Mouse (Mus musculus) heart, embryonic 15.5 days (tissue): ENCODE measurements around the gene Rem1. TPM values are rescaled to one million over a fixed set of nuclear protein-coding genes. Genes with fewer than 3 reads are reported as not detected.
A peak's percentile ranks its signal among the peaks of the same experiment; 100 is the strongest.

Experiments
- ATAC-seq: fragments of 200-750 bp; cut with Nextera tagmentation; replicated peaks from 2 replicates; pipeline ENCODE4 v1.8.0; 2017; ENCODE audit warnings: low read depth, moderate TSS enrichment; ENCODE audit not compliant: insufficient number of reproducible peaks, insufficient read depth, low FRiP score
- H3K27ac ChIP-seq: fragments of 300-500 bp; sonication (generic); 2 replicates; pipeline ENCODE4 v1.5.1; 2015; ENCODE audit warnings: mild to moderate bottlenecking, inconsistent platforms
- H3K27me3 ChIP-seq: fragments of 300-500 bp; sonication (generic); 2 replicates; pipeline ENCODE4 v1.6.1; 2015; ENCODE audit warnings: inconsistent platforms
- H3K36me3 ChIP-seq: fragments of 300-500 bp; sonication (generic); 2 replicates; pipeline ENCODE4 v1.6.1; 2015; ENCODE audit warnings: mild to moderate bottlenecking, inconsistent platforms
- H3K4me1 ChIP-seq: fragments of 300-500 bp; sonication (generic); replicated peaks from 2 replicates; pipeline ENCODE4 v1.6.1; 2015; ENCODE audit warnings: inconsistent platforms
- H3K4me2 ChIP-seq: fragments of 300-500 bp; sonication (generic); 2 replicates; pipeline ENCODE4 v1.6.1; 2015; ENCODE audit warnings: inconsistent platforms, mild to moderate bottlenecking, moderate library complexity
- H3K4me3 ChIP-seq: fragments of 300-500 bp; sonication (generic); 2 replicates; pipeline ENCODE4 v1.5.1; 2015; ENCODE audit warnings: mild to moderate bottlenecking, inconsistent platforms
- H3K9ac ChIP-seq: fragments of 300-500 bp; sonication (generic); 2 replicates; pipeline ENCODE4 v1.6.1; 2015; ENCODE audit warnings: mild to moderate bottlenecking, inconsistent platforms
- H3K9me3 ChIP-seq: fragments of 300-500 bp; sonication (generic); replicated peaks from 2 replicates; pipeline ENCODE4 v1.6.1; 2016; ENCODE audit warnings: inconsistent platforms
- WGBS: fragments of 180-500 bp; shearing (Covaris S2); methylation state at CpG from one replicate; pipeline ENCODE4 v1.1.7; 2015; ENCODE audit warnings: mixed read lengths; 5-methylcytosine and 5-hydroxymethylcytosine counted together
- polyA plus RNA-seq: library from polyadenylated mRNA; unstranded; fragments of >200 nt; fragmentation: Nextera tagmentation; extraction: Ambion mirVana; gene quantifications from 2 replicates; pipeline ENCODE4 v1.2.1, GENCODE M21; 2015

The Rem1 gene
- polyA plus RNA-seq, result 12.1 and 12.7 TPM in 2 replicates

DNA sequence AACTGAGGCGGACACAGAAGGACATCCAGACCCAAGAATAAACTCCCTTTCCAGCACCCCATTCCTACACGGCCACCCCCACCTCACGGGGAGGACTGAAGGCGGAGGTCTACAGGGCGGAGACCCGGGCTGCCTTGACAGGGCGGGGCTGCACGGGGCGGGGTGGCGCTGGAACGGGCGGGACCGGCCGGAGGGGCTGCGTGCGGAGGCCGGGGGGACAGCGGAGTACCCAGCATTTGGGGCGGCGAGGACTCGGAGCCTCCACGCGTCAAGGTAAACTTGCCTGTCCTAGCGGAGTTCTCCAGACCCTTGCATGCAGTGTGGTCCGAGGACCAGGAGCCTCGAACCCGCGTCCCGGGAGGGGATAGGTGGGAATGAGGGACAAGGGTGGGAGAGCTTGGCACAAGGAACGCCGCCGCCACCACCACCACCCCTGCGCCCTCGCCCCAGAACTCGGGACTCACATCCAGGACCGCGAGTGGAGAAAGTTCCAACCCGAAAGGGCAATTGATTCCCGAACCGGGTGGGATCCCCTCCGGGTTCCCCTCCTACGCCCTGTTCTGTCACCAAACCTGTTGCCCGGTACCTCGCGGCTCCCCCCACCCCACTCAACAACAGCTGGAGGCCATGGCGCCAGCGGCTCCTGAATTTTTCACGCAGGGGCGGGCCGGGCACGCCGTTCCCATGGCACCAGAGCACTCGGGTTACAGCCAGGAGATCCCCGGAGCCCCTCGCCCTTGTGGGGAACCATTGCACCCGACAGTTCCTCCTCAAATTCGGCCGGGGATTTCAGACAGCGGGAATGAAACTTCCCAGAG is at the start of gene Rem1:
TSS of gene Rem1 (plus strand) at position 178 of the 818 bp plus-strand sequence.
- Histone ChIP-seq H3K9ac (peak within 1 kb of the TSS; percentile 58), H3K27me3 (peaks cover 33% of the 10 kb centered on the region)
- WGBS, result 2% methylated on average over 59 of the region's 59 CpGs

GRCm38 (mm10) chr2:152580107-152580506 is 46.6 kb upstream of the Rem1 start, which contains the start of gene Defb19:
Defb19 (minus strand) TSS chr2:152580312.
- Histone ChIP-seq H3K36me3 (no peaks in the 10 kb centered on the region), H3K4me2 (no peak within 1 kb of the TSS), H3K9ac (no peak within 1 kb of the TSS), H3K4me3 (no peak within 1 kb of the TSS), H3K27ac (no peak within 1 kb of the TSS), H3K27me3 (no peaks in the 10 kb centered on the region), H3K4me1 (peaks cover 9% of the 10 kb centered on the region), H3K9me3 (no peaks in the 10 kb centered on the region)
- WGBS, result 52% methylated on average over 7 of the region's 7 CpGs
- no peak for ATAC-seq

More for the DNA sequence above, at the start of gene Rem1:
- ATAC-seq, result peak; percentile 77
- Histone ChIP-seq H3K4me2 (peak within 1 kb of the TSS; percentile 85), H3K9me3 (no peaks in the 10 kb centered on the region), H3K36me3 (no peaks in the 10 kb centered on the region), H3K4me3 (peak within 1 kb of the TSS; percentile 49), H3K4me1 (peaks cover 14% of the 10 kb centered on the region), H3K27ac (peak within 1 kb of the TSS; percentile 49)

GRCm38 (mm10) chr2:152580612-152581011 is 46.1 kb upstream of the Rem1 start:
- H3K4me3 ChIP-seq, result no peak overlapping the region
- no peak for ATAC-seq
- WGBS, result 55% methylated on average over 11 of the region's 11 CpGs

GRCm38 (mm10) chr2:152586926-152587560 is 39.7 kb upstream of the Rem1 start:
- Histone ChIP-seq H3K27ac (no peak overlapping the region), H3K9me3 (no peaks in the 10 kb centered on the region), H3K36me3 (no peaks in the 10 kb centered on the region), H3K27me3 (no peaks in the 10 kb centered on the region), H3K4me1 (no peaks in the 10 kb centered on the region), H3K9ac (no peak overlapping the region), H3K4me2 (no peak overlapping the region), H3K4me3 (no peak overlapping the region)
- ATAC-seq, result no peak
- WGBS, result 67% methylated on average over 4 of the region's 4 CpGs

More at GRCm38 (mm10) chr2:152580612-152581011, 46.1 kb upstream of the Rem1 start:
- H3K27ac ChIP-seq, result no peak overlapping the region
- no peaks in the 10 kb centered on the region for H3K36me3 ChIP-seq
- no peaks in the 10 kb centered on the region for H3K9me3 ChIP-seq
- H3K4me1 ChIP-seq, result peaks cover 9% of the 10 kb centered on the region
- H3K9ac ChIP-seq, result no peak overlapping the region
- H3K27me3 ChIP-seq, result no peaks in the 10 kb centered on the region
- H3K4me2 ChIP-seq, result no peak overlapping the region

DNA sequence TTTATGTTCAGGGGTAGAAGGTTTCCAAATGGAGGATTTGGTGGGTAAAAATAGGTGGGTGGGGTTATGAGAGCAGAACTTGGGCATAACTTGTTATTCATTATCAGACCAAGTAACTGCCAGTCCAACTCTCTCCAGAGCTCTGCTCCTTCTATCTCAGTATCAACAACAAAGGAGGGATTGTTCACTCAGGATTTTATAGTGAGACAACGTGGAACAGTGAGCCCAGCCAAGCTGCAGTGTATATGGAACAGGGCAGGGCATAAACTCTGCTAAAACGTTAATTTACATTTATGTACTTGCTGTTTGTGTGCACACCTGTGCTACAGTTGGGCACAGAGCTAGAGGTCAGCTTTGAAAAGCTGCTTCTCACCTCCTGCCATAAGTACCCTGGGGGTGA is 38.3 kb upstream of the Rem1 start:
- Histone ChIP-seq H3K27ac (no peak overlapping the region), H3K4me3 (no peak overlapping the region), H3K4me2 (no peak overlapping the region), H3K9me3 (no peaks in the 10 kb centered on the region), H3K9ac (no peak overlapping the region), H3K36me3 (no peaks in the 10 kb centered on the region), H3K27me3 (no peaks in the 10 kb centered on the region), H3K4me1 (no peaks in the 10 kb centered on the region)
- no peak for ATAC-seq
- WGBS, result 36% methylated on average over 2 of the region's 2 CpGs

GRCm38 (mm10) chr2:152589021-152589420 is 37.7 kb upstream of the Rem1 start:
- H3K9me3 ChIP-seq, result no peaks in the 10 kb centered on the region
- WGBS, result 52% methylated on average over 6 of the region's 6 CpGs
- no peak for ATAC-seq
- no peaks in the 10 kb centered on the region for H3K27me3 ChIP-seq
- no peak overlapping the region for H3K4me3 ChIP-seq
- no peak overlapping the region for H3K4me2 ChIP-seq
- no peaks in the 10 kb centered on the region for H3K4me1 ChIP-seq
- no peak overlapping the region for H3K27ac ChIP-seq
- H3K9ac ChIP-seq, result no peak overlapping the region
- H3K36me3 ChIP-seq, result no peaks in the 10 kb centered on the region

- Histone ChIP-seq H3K27me3 (no peaks in the 10 kb centered on the region), H3K4me2 (no peak within 1 kb of the TSS), H3K27ac (no peak within 1 kb of the TSS), H3K4me3 (no peak within 1 kb of the TSS), H3K36me3 (no peaks in the 10 kb centered on the region), H3K9ac (no peak within 1 kb of the TSS), H3K4me1 (no peaks in the 10 kb centered on the region), H3K9me3 (no peaks in the 10 kb centered on the region)
- no peak for ATAC-seq
- WGBS, result 59% methylated on average over 7 of the region's 7 CpGs
Observed at GRCm38 (mm10) chr2:152599299-152599698, 27.5 kb upstream of the Rem1 start, which contains the start of gene Defb45. Defb45 (minus strand) TSS chr2:152599399.

DNA sequence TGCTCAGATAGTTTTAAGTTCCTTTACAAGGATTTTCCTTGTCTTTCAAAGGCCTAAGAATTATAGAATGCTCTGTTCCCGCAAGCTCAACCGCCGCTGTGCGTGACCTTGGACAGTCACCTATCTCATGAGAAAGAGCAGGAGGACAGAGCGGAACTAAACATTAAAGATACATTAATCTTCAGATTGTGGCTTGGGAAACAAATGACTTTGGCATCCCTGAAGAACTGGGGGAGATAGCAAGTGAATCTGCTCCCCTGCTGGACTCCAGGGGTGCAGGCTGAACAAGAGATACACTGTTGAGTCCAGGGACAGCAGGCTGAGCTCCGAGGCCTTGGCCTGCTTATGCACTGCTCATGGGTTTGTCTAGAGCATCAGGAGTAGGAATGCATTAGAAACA is 26.7 kb upstream of the Rem1 start:
- WGBS, result 73% methylated on average over 6 of the region's 6 CpGs
- H3K9me3 ChIP-seq, result no peaks in the 10 kb centered on the region
- H3K4me2 ChIP-seq, result no peak overlapping the region
- H3K4me1 ChIP-seq, result no peaks in the 10 kb centered on the region
- no peak overlapping the region for H3K9ac ChIP-seq
- H3K27me3 ChIP-seq, result no peaks in the 10 kb centered on the region
- no peak for ATAC-seq
- H3K27ac ChIP-seq, result no peak overlapping the region
- H3K4me3 ChIP-seq, result no peak overlapping the region
- no peaks in the 10 kb centered on the region for H3K36me3 ChIP-seq

DNA sequence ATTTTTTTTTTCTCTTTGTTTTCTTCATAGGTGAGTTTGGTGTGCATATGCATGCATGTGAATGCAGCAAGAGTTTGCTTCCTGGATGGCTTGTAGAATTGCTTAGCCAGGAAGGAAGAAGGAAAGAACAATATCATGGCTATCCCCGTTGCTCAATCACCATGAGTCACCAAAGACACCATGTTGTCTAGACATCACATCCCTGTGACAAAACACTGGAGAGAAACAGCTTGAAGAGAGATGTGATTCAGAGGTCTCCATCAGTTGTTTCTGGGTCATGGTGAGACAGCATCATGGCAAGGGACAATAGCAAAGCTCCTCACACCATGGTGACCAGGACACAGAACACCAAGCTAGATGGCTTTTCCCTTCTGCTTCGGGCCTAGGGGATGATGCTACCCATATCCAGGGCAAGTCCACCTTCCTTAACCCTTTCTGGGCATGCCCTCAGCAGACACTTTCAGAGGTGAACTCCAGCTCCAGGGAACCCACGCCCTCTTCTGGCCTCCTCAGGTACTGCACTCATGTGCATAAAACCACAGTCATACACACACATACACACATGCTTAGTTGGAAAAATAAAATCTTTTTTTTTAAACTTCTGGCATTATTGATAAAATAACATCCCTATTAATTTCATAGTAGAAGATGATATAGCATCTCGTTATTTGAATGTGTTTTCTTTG is 25.3 kb upstream of the Rem1 start:
- Histone ChIP-seq H3K9ac (no peak overlapping the region), H3K27ac (no peak overlapping the region), H3K9me3 (no peaks in the 10 kb centered on the region), H3K4me2 (no peak overlapping the region), H3K36me3 (no peaks in the 10 kb centered on the region), H3K27me3 (no peaks in the 10 kb centered on the region), H3K4me3 (no peak overlapping the region), H3K4me1 (no peaks in the 10 kb centered on the region)
- ATAC-seq, result no peak
- 67% methylated on average over 4 of the region's 4 CpGs for WGBS

DNA sequence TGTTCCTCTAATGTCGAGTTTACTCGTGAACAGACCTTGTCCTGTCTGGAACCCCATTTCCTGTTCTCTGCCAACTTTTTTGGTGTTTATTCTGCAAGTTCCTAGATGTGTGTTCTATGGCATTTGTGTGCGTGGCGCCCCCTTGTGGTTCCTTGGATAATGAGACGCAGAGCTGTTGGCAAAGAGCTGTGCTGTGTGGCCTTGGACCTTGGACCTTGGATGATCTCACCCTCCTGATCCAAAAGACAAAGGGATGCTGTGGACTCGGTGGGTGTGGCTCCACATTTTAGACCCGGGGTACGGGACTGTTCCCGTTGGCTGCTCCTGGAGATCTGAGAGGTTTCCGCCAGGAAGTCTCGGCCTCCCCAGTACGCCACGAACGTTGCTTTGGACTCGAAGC is 22.7 kb upstream of the Rem1 start, which contains the start of gene Defb36:
TSS of gene Defb36 (plus strand) at position 271 of the 400 bp plus-strand sequence.
- WGBS, result 77% methylated on average over 15 of the region's 15 CpGs
- no peak within 1 kb of the TSS for H3K4me3 ChIP-seq
- no peak within 1 kb of the TSS for H3K4me2 ChIP-seq
- no peak within 1 kb of the TSS for H3K9ac ChIP-seq
- no peaks in the 10 kb centered on the region for H3K9me3 ChIP-seq
- H3K27ac ChIP-seq, result no peak within 1 kb of the TSS
- H3K36me3 ChIP-seq, result no peaks in the 10 kb centered on the region
- H3K4me1 ChIP-seq, result no peaks in the 10 kb centered on the region
- no peaks in the 10 kb centered on the region for H3K27me3 ChIP-seq
- ATAC-seq, result no peak

- ATAC-seq, result no peak
- H3K4me2 ChIP-seq, result no peak overlapping the region
- no peak overlapping the region for H3K9ac ChIP-seq
- H3K27me3 ChIP-seq, result no peaks in the 10 kb centered on the region
- H3K4me1 ChIP-seq, result no peaks in the 10 kb centered on the region
- H3K36me3 ChIP-seq, result no peaks in the 10 kb centered on the region
- no peak overlapping the region for H3K27ac ChIP-seq
- H3K4me3 ChIP-seq, result no peak overlapping the region
- H3K9me3 ChIP-seq, result no peaks in the 10 kb centered on the region
- 46% methylated on average over 6 of the region's 6 CpGs for WGBS
Observed at GRCm38 (mm10) chr2:152607746-152608145, 19.0 kb upstream of the Rem1 start.
